Mouse (Mus musculus) urinary bladder, adult 2 months (tissue): ENCODE results near the gene Lysmd2. TPM values are rescaled to one million over a fixed set of nuclear protein-coding genes. Genes with fewer than 3 reads are reported as not detected.
A peak's percentile ranks its signal among the peaks of the same experiment; 100 is the strongest.
"Not testable (repeated sequence)": the region's sequence is repeated elsewhere in the genome, so short reads cannot be mapped to it uniquely, and the experiment has no call there.

Source experiments
- DNase-seq: peaks from one replicate; pipeline ENCODE4 v3.0.0; 2022; ENCODE audit warnings: low spot score
- polyA plus RNA-seq: library from polyadenylated mRNA; depleted of rRNA; stranded (reverse); fragments of >200 nt; gene quantifications from 2 replicates; pipeline ENCODE4 v1.2.3, GENCODE M21; 2012

The Lysmd2 gene
- polyA plus RNA-seq, 1 experiment, result 48.9 TPM

GRCm38 (mm10) chr9:75626308-75626604 lies 715 bp downstream of the Lysmd2 start:
- DNase-seq, result no peak

DNA sequence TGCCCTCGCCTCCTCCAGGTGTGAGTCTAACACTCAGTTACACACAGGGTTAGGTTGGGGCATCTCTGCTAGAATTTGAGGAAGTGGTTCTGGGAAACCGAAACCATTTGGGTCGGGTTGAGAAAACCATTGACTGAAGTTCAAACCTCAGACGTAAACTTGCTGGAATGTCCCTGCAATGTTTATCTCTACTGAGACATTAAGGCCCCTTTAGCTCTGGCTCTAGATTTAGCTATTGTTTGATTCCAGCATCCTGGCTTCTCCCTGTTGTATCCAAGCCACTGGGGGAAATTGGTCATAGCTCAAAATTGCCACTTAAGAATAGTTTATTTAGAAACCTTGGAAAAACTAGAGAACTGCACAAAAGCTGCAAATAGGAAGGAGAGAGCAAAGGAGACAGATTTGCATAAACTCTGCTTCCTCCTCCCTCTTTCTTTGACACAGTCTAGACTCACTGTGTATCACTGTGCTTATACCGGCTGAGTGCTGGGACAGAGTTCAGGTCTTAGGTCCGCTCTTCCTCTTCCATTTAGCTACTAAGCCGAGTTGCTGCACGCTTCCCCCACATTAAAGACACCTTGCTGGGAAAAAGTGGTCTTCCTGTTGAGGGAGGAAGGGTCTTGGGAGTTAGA lies 5.4 kb downstream of the Lysmd2 start:
- DNase-seq, result no peak

DNA sequence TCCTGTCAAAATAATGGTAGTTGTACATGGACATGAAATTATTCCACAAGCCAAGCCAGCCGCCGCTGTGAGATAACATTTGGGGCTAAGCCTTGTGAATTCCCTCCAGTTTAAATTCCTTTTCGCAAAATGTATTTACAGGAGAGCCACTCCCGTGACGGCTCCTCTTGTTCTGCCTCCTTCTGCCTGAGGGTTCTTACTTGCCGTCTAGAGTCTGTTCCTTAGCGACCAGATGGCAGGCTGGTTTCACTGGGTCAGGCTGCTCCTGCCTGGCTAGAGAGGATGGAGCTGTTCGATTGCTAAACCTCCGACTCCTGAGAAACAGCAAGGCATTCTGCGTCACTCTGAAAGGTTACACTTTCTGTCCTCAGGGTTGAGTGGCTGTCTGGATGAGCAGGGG lies 6.6 kb downstream of the Lysmd2 start:
- DNase-seq, result no peak

DNA sequence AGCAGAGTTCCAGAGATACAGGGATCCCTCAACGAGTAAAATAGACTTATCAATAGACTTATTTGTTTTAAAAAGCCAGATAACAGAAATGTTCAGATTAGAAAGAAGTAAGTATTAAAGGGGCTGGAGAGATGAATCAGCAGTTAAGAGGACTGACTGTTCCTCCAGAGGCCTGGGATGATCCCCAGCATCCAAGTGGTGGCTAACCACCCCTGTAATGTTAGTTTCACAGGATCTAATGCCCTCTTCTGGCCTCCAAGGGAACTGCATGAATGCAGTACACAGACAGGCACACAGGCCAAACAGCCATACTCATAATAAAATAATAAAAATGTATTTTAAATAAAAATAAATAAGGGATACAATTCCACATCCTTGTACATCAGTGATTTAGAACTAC lies 7.4 kb downstream of the Lysmd2 start:
- DNase-seq, result no peak

- no peak for DNase-seq
Measured at GRCm38 (mm10) chr9:75633603-75634002, 8.1 kb downstream of the Lysmd2 start.

GRCm38 (mm10) chr9:75634226-75634625 lies 8.7 kb downstream of the Lysmd2 start:
- no peak for DNase-seq

- DNase-seq, result no peak
Measured at GRCm38 (mm10) chr9:75645405-75645804, 19.9 kb downstream of the Lysmd2 start.

DNA sequence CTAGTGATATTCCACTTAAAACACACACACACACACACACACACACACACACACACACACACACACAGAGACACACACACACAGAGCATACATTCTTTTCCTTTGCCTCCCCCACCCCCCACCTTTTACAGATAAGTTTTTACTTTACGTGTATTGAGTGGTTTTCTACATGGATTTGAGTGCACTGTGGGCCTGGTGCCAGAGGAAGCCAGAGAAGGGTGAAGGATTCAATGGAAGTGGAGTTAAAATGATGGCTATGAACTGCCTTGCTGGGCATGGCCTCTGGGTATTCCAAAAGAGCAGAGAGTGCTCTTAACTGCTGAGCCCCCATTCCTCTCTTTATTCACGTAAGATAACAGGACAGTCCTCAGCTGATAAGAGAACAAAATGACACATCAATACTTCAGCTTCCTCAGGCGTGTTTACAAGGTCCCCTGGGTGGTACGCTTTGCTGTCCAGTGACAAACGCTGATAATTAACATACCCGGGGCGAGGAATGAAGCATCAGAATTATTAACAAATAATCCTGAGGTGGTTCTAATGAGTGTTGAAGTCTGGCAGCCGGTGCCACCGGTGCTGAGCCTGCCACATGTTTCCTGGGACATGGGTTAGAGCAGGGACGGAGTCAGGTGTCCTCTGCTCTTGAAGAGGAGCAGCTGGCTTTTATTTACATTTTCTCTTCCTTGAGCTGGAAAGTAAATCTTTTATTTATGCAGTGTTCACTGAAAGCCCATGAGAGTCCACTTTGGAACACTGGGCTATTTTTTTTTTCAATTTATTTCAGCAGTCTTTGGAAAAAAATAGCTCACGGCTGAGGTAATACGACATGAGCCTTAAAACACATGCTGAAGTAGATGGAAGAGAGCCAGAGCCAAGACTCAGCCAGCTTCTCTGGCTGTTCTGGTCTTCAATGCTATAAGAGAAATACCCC lies 28.7 kb downstream of the Lysmd2 start:
- no peak for DNase-seq

DNA sequence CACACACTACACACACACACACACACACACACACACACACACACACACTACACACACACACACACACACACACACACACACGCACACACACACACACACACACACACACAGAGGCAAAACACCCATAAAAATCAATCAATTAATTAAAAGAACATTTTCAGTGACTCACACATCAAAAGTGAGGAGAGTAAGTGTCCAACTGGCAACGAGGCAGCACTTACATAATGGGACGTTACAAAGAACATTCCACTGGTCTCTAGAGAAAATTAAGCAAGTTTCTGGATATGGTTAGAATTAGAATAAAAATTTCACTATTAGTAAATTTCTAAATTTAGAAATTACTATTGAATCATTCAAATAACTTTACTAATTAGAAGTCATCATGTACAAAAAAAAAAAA lies 30.9 kb downstream of the Lysmd2 start:
- not testable (repeated sequence) for DNase-seq

GRCm38 (mm10) chr9:75660917-75661316 lies 35.4 kb downstream of the Lysmd2 start:
- no peak for DNase-seq

GRCm38 (mm10) chr9:75665364-75665763 lies 39.8 kb downstream of the Lysmd2 start:
- DNase-seq, result no peak

DNA sequence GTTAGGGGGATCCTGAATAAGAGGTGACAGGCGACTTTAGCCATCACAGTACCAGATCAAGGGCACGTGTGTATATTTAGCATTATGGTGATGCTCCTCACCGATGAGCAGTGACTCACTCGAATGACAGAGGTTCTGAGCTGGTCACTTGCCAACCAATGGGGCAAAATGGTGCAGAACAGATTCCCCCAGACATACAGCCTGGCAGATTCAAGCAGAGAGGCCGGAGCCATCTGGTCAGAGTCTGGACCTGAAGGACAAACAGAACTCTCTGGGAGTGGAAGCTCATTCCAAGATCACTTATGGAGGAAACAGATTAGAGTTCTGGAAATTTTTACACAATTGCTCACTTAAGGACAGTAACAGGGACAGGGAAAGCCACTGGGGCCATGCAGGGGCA lies 41.1 kb downstream of the Lysmd2 start:
- no peak for DNase-seq

GRCm38 (mm10) chr9:75672769-75673168 lies 47.2 kb downstream of the Lysmd2 start:
- no peak for DNase-seq

GRCm38 (mm10) chr9:75676226-75676625 lies 50.7 kb downstream of the Lysmd2 start:
- DNase-seq, result no peak

- DNase-seq, result no peak
Measured at GRCm38 (mm10) chr9:75678341-75678740, 52.8 kb downstream of the Lysmd2 start.

- DNase-seq, result no peak
Measured at GRCm38 (mm10) chr9:75679629-75680028, 54.1 kb downstream of the Lysmd2 start.

DNA sequence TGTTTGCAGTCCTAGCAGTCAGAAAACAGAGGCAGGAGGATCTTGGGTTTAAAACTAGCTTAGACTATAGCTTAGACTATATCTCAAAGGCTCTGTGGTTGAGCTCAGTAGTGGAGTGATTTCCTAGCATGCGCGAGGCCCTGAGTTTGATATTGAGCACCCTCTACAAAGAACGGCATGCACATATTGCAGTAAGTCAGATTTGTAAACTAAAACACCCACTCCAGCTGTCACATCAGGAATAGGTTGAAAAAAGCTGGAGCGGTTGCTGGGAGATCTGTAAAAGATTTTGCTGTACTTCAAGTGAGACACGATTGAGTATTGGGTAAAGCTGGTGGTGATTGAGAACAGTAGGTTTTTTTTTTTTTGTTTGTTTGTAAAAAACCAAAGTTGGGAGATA lies 55.1 kb downstream of the Lysmd2 start:
- DNase-seq, result no peak

DNA sequence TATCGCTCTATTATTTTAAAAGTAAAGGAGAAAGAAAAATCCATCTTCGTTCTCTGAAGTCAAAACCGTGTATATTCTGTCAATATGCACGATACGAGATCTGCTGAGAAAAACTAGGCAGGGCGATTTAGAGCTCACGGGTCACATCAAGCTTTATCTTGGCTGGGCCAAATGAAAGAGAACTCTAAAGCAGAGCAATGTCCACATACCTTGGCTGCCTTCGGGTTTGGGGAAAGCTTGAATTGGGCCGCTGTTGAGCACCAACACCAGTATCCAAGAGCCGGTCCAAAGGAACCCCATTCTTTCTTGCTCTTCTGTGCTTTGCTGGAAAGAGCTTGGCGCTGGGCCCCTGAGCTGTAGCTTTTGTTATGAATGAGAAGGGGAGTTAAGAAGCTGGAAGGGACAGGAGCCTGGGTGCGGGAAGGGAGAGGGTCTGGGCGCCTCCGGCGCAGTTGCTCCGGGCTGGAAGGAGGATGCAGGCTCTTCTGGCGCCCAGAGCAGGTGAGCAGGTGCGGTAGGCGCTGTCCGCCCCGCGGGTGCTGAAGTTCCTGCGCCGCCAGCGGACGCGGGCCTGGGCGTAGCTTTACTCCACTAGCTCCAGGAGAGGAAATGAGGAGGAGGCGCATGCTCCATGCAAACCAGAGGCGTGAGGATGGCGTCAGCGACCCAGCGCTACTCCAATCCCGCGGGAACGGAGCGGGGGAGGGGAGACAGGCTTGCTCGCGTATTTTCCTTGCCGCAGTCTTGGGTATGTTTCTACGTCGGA lies 58.1 kb downstream of the Lysmd2 start, which contains the start of gene Scg3:
Gene Scg3, minus strand, starts transcription at position 631 of the 766 bp plus-strand sequence.
- peak; percentile 44 for DNase-seq

DNA sequence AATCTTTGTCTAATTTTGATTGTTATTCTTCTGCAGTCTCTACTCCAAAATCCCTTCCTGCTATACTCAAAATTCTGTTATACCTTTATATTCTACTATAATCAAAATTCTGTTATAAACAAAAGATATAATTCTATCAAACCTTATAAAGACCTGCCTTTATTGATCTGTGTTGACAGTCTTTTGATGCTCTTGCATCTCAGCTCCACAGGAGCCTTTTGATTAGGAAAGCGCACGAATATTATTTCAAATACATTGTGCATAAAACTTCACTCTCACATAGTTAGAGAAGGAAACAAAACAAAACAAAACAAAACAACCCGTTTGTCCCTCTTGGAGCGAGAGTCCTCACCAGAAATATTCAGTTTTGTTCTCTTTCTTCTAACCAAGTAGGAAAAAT lies 58.8 kb downstream of the Lysmd2 start:
- no peak for DNase-seq

- DNase-seq, result no peak
Measured at GRCm38 (mm10) chr9:75684772-75685171, 59.2 kb downstream of the Lysmd2 start.
